Mouse (Mus musculus) liver, embryonic 14.5 days (tissue): ENCODE measurements around the gene 5430427O19Rik. TPM values are rescaled to one million over a fixed set of nuclear protein-coding genes. Genes with fewer than 3 reads are reported as not detected.

ENCODE experiments used
- ATAC-seq: fragments of 200-750 bp; cut with Nextera tagmentation; 2 replicates; pipeline ENCODE4 v1.8.0; 2017; ENCODE audit warnings: moderate number of reproducible peaks, mild to moderate bottlenecking, moderate library complexity; ENCODE audit not compliant: insufficient read depth
- DNase-seq, 3 experiments: peaks; one replicate each; pipeline ENCODE4 v3.0.0-alpha.2; 2012 to 2013; ENCODE audit warnings: low read depth in 3 of 3, low spot score in 3 of 3
- H3K27ac ChIP-seq: fragments of 300-500 bp; sonication (generic); 2 replicates; pipeline ENCODE4 v1.5.1; 2014; ENCODE audit warnings: moderate library complexity, mild to moderate bottlenecking, control low read depth, inconsistent platforms
- H3K27me3 ChIP-seq: fragments of 300-500 bp; sonication (generic); 2 replicates; pipeline ENCODE4 v1.6.1; 2014; ENCODE audit warnings: mild to moderate bottlenecking, low read length, moderate library complexity; ENCODE audit not compliant: control insufficient read depth, insufficient read depth
- H3K36me3 ChIP-seq: fragments of 300-500 bp; sonication (generic); replicated peaks from 2 replicates; pipeline ENCODE4 v1.6.1; 2014; ENCODE audit warnings: low read depth; ENCODE audit not compliant: control insufficient read depth, insufficient read depth
- H3K4me1 ChIP-seq, 2 experiments: fragments of 200-500 bp in 1 of 2; fragments of 300-500 bp in 1 of 2; sonication (generic) in 1 of 2; replicated peaks; 2 replicates each; pipeline ENCODE4 v1.6.1; 2012 to 2014; ENCODE audit warnings: antibody characterized with exemption in 1 of 2, inconsistent platforms in 1 of 2, low read length in 1 of 2; ENCODE audit not compliant: control insufficient read depth in 2 of 2, insufficient read depth in 2 of 2
- H3K4me2 ChIP-seq: fragments of 300-500 bp; sonication (generic); 2 replicates; pipeline ENCODE4 v1.6.1; 2014; ENCODE audit warnings: low read depth, mild to moderate bottlenecking, control low read depth, moderate library complexity
- H3K4me3 ChIP-seq, 2 experiments: fragments of 200-500 bp in 1 of 2; fragments of 300-500 bp in 1 of 2; sonication (generic) in 1 of 2; 2 replicates each; pipeline ENCODE4 v1.5.1; 2012 to 2014; ENCODE audit warnings: low read depth in 2 of 2, low read length in 2 of 2, mild to moderate bottlenecking in 2 of 2, control low read depth in 1 of 2, inconsistent platforms in 1 of 2, moderate library complexity in 1 of 2; ENCODE audit not compliant: insufficient read depth in 1 of 2
- H3K9ac ChIP-seq: fragments of 300-500 bp; sonication (generic); replicated peaks from 2 replicates; pipeline ENCODE4 v1.6.1; 2014; ENCODE audit warnings: mild to moderate bottlenecking, control low read depth, moderate library complexity
- H3K9me3 ChIP-seq: fragments of 300-500 bp; sonication (generic); 2 replicates; pipeline ENCODE4 v1.6.1; 2016; ENCODE audit warnings: low read length, mixed read lengths; ENCODE audit not compliant: control insufficient read depth
- CTCF ChIP-seq: IDR thresholded peaks from 2 replicates; pipeline ENCODE4 v1.5.1; 2016; ENCODE audit warnings: antibody characterized with exemption, low read depth, control low read depth
- EP300 ChIP-seq: IDR thresholded peaks from 2 replicates; pipeline ENCODE4 v1.6.1; 2016; ENCODE audit warnings: antibody characterized with exemption, low read depth
- WGBS: fragments of 180-500 bp; shearing (Covaris S2); extraction: QIAGEN DNeasy Blood & Tissue Kit; methylation state at CpG from one replicate; pipeline ENCODE4 v1.1.7; 2014; ENCODE audit not compliant: insufficient replicate concordance; 5-methylcytosine and 5-hydroxymethylcytosine counted together
- polyA plus RNA-seq, 2 experiments: library from polyadenylated mRNA; depleted of rRNA in 1 of 2; stranded (reverse) in 1 of 2; unstranded in 1 of 2; fragments of >200 nt; fragmentation: Nextera tagmentation in 1 of 2; extraction: Ambion mirVana in 1 of 2; gene quantifications; 2 replicates each; pipeline versions ENCODE4 v1.2.1 to v1.2.3; 2012 to 2014

The 5430427O19Rik gene
- polyA plus RNA-seq, 2 experiments, result 0.20 to 0.27 TPM

DNA sequence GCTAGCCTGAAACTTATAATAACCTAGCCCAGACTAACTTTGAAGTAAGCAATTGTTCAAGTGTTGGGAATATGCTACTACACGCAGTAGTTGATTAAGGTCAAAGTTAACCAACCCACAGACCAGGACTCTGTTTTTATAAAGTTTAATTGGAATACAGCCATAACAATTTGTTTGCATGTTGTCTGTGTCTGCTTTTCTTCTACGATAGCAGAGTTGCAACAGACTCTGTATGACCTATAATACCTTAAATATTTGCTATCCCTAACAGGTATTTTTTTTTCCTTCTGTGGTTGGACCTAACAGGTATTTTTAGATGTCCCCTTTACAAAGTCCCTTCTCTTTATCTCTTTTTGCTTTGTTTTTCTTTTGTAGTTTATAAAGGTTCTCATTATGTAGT, 7.6 kb downstream of the 5430427O19Rik start:
- H3K9me3 ChIP-seq, result no peaks in the 10 kb centered on the region
- ATAC-seq (no peak), DNase-seq (no peak)
- H3K4me3 ChIP-seq, result no peak overlapping the region
- no peak overlapping the region for H3K27ac ChIP-seq
- H3K4me1 ChIP-seq, result 0 out of 4 replicates have a peak, but pooled peaks cover 0 to 2% of the 10 kb centered on the region in 2 experiments
- no peak overlapping the region for H3K4me2 ChIP-seq
- no peaks in the 10 kb centered on the region for H3K27me3 ChIP-seq
- no peaks in the 10 kb centered on the region for H3K36me3 ChIP-seq
- no peak overlapping the region for H3K9ac ChIP-seq
- 45% methylated on average over 2 of the region's 2 CpGs for WGBS
- TF ChIP-seq EP300 (no peak), CTCF (no peak)

DNA sequence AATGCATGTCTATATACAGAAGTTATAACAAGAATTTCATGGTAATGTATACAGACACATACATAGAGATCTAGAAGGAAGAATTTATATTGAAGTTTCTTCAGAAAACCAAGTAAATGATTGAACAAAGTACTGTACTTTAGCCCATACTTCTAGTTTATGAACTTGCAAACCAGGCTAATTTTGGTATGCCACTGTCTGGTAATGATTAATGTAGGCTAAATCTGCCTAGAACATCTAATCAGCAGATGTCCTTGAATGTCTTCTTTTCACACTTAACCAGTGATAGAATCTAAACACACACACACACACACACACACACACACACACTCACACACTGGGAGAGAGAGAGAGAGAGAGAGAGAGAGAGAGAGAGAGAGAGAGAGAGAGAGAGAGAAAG, 8.1 kb downstream of the 5430427O19Rik start:
- TF ChIP-seq CTCF, result no peak
- TF ChIP-seq EP300, result no peak
- H3K9ac ChIP-seq, result no peak overlapping the region
- H3K4me3 ChIP-seq, result no peak overlapping the region
- 0 out of 4 replicates have a peak, but pooled peaks cover 0 to 2% of the 10 kb centered on the region in 2 experiments for H3K4me1 ChIP-seq
- ATAC-seq (no peak), DNase-seq (no peak)
- no peaks in the 10 kb centered on the region for H3K9me3 ChIP-seq
- H3K4me2 ChIP-seq, result no peak overlapping the region
- H3K36me3 ChIP-seq, result no peaks in the 10 kb centered on the region
- H3K27me3 ChIP-seq, result no peaks in the 10 kb centered on the region
- no peak overlapping the region for H3K27ac ChIP-seq

DNA sequence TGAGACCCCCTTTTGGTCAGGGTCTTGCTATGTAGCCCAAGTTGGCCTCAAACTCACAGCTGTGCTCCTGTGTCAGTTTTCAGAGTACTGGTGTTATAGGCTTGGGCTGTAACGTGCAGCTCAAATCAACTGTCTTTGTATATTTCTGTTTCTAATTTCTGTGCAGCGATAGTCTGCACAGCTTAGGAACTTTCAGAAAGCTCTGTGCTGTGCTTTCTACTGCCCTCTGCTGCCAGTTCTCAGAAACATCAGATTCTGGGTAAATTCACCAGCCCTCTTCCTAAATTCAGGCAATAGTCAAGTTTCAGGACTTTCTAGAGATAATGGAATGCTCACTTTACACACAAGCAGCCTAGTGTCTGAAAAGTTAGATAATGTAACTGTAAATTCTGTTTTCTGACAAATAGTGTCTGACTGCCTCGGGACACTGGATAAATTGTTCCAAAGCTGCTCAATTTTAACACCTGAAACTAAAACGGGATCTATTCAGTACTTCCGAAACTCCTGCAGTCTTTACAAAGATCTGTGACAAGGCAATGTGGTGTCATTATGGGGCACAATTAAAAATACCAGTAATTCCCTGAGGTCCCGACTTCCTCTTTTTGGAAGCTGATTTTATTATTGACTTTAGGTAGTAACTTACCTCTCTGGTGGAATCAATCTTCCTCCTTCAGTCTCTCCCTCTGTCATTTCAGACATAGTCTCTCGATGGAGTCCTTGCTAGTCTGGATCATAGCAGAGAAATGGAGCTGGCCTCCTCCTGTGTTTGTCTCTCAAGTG, 9.2 kb downstream of the 5430427O19Rik start:
- Histone ChIP-seq H3K27ac (no peak overlapping the region), H3K27me3 (no peaks in the 10 kb centered on the region), H3K9me3 (no peaks in the 10 kb centered on the region), H3K36me3 (no peaks in the 10 kb centered on the region), H3K9ac (no peak overlapping the region), H3K4me2 (no peak overlapping the region), H3K4me3 (no peak overlapping the region), H3K4me1 (0 out of 4 replicates have a peak, but pooled peaks cover 0 to 2% of the 10 kb centered on the region in 2 experiments)
- ATAC-seq (no peak), DNase-seq (no peak)
- 44% methylated on average over 7 of the region's 7 CpGs for WGBS
- TF ChIP-seq EP300 (no peak), CTCF (peak; percentile 38)

DNA sequence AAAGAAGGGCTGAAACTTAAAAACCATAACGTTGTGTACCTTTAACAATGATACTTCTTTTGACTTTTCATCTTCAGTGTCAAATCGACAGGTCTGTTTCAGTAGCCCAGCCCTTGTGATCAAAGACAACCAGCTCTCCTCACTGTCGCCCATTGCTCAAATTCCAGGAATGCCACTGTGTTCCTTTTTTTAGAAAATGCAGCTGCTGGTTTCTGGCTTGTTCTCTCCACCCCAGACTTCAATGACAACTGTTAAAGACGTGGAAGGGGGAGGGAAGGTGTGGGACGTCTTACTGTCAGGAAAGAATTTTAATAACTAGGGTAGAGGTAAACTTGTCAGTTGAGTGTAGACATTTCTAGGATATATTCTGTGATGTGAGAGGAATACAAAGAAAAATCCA, 16.5 kb downstream of the 5430427O19Rik start:
- DNase-seq (no peak), ATAC-seq (no peak)
- Histone ChIP-seq H3K4me3 (no peak overlapping the region), H3K9me3 (no peaks in the 10 kb centered on the region), H3K27ac (no peak overlapping the region), H3K27me3 (no peaks in the 10 kb centered on the region), H3K9ac (no peak overlapping the region), H3K4me1 (no peaks in the 10 kb centered on the region), H3K36me3 (no peaks in the 10 kb centered on the region), H3K4me2 (no peak overlapping the region)
- WGBS, result 47% methylated on average over 5 of the region's 5 CpGs
- TF ChIP-seq EP300 (no peak), CTCF (no peak)

DNA sequence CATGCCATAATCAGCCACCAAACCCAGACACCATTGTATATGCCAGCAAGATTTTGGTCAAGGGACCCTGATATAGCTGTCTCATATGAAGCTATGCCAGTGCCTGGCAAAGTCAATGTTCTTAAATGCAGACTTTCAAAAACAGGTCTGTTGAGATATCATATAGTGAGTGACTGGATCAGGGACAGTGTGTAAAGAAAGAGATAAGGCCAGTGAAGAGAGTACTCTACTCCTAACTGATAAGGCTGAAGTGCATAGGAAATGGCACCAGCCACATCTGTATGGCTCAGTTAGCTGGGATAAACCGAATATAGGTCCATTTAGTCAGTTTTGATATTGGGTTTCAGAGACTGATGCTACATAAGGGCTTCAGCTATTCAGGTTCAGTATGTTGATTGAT, 31.0 kb downstream of the 5430427O19Rik start:
- Histone ChIP-seq H3K4me3 (no peak overlapping the region), H3K4me2 (no peak overlapping the region), H3K9me3 (no peaks in the 10 kb centered on the region), H3K4me1 (no peaks in the 10 kb centered on the region), H3K36me3 (no peaks in the 10 kb centered on the region), H3K9ac (no peak overlapping the region), H3K27ac (no peak overlapping the region), H3K27me3 (no peaks in the 10 kb centered on the region)
- WGBS, result 20% methylated on average over 1 of the region's 1 CpGs
- DNase-seq (no peak), ATAC-seq (no peak)
- TF ChIP-seq CTCF (no peak), EP300 (no peak)
